Mouse (Mus musculus) cerebellum, adult 2 months (tissue): ENCODE measurements at regions not wholly inside any gene's neighbourhood (a gene's known extent, or its start where the extent isn't known, plus 50 kb on each side); places are given as distances from the start of the nearest gene placed in this dataset.
"Not testable (repeated sequence)": the region's sequence is repeated elsewhere in the genome, so short reads cannot be mapped to it uniquely, and the experiment has no call there.

Source experiments
- DNase-seq, 2 experiments: peaks; one replicate each; pipeline ENCODE4 v3.0.0; 2021
- H3K27ac ChIP-seq: fragments of 200-500 bp; 2 replicates; pipeline ENCODE4 v1.5.1; 2012; ENCODE audit warnings: low read length, control low read depth, inconsistent platforms; ENCODE audit not compliant: insufficient read depth
- H3K27me3 ChIP-seq: fragments of 200-500 bp; 2 replicates; pipeline ENCODE4 v1.6.1; 2012; ENCODE audit warnings: inconsistent platforms, mild to moderate bottlenecking, low read length, moderate library complexity; ENCODE audit not compliant: control insufficient read depth, insufficient read depth
- H3K4me1 ChIP-seq: fragments of 200-500 bp; 2 replicates; pipeline ENCODE4 v1.6.1; 2011; ENCODE audit warnings: low read length; ENCODE audit not compliant: control insufficient read depth, insufficient read depth
- H3K4me3 ChIP-seq: fragments of 200-500 bp; replicated peaks from 2 replicates; pipeline ENCODE3; 2011; ENCODE audit warnings: mild to moderate bottlenecking, low read depth, low read length, control low read depth; ENCODE audit not compliant: insufficient read depth
- CTCF ChIP-seq: fragments of 200-500 bp; IDR thresholded peaks from 2 replicates; pipeline ENCODE4 v1.5.1; 2011; ENCODE audit warnings: low read depth, mild to moderate bottlenecking, control low read depth, low read length, moderate library complexity, borderline replicate concordance; ENCODE audit not compliant: insufficient read depth
- POLR2A ChIP-seq: fragments of 200-500 bp; IDR thresholded peaks from 2 replicates; pipeline ENCODE4 v1.6.1; 2011; ENCODE audit warnings: low read length, control low read depth, borderline replicate concordance; ENCODE audit not compliant: insufficient read depth
- WGBS: fragments of 180-500 bp; shearing (Covaris S2); methylation state at CpG from one replicate; pipeline ENCODE4 v1.1.7; 2018; 5-methylcytosine and 5-hydroxymethylcytosine counted together

DNA sequence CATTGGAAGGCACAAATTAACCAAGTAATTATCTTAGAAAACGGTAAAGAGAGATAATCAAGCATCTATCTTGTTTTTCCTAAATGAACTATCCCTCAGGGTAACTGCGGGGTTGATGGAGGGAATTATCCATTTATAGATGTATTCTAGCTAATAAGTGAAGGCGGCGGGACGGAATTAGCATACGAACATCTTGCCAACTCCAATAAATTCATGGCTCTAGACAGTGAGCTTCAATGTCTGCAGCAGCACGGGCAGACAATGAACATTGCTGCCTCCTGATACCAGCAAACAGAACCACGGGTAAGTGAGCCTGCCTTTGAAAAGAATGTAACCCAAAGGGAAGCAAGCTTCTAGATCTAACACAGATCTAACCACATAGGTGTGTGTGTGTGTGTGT is 66.9 kb upstream of the Nmnat3 start:
- H3K27me3 ChIP-seq, result no peaks in the 10 kb centered on the region; the same call in 1 of the 2 replicates
- no peaks in the 10 kb centered on the region for H3K4me1 ChIP-seq
- 36% methylated on average over 8 of the region's 8 CpGs for WGBS
- no peak for TF ChIP-seq CTCF
- no peak for TF ChIP-seq POLR2A
- no peak for DNase-seq
- H3K27ac ChIP-seq, result no peak overlapping the region
- no peak overlapping the region for H3K4me3 ChIP-seq

GRCm38 (mm10) chr9:98221766-98222165 is 65.5 kb upstream of the Nmnat3 start:
- no peak overlapping the region for H3K4me3 ChIP-seq
- no peaks in the 10 kb centered on the region for H3K27me3 ChIP-seq
- DNase-seq, result no peak
- H3K27ac ChIP-seq, result no peak overlapping the region
- 35% methylated on average over 1 of the region's 1 CpGs for WGBS
- no peaks in the 10 kb centered on the region for H3K4me1 ChIP-seq
- TF ChIP-seq CTCF (no peak), POLR2A (no peak)

- DNase-seq, result no peak
- Histone ChIP-seq H3K27ac (no peak overlapping the region), H3K4me3 (no peak overlapping the region), H3K27me3 (no peaks in the 10 kb centered on the region), H3K4me1 (no peaks in the 10 kb centered on the region)
- 92% methylated on average over 3 of the region's 3 CpGs for WGBS
- TF ChIP-seq CTCF, result no peak
- TF ChIP-seq POLR2A, result no peak
Measured at GRCm38 (mm10) chr9:98228226-98228625, 59.0 kb upstream of the Nmnat3 start.

DNA sequence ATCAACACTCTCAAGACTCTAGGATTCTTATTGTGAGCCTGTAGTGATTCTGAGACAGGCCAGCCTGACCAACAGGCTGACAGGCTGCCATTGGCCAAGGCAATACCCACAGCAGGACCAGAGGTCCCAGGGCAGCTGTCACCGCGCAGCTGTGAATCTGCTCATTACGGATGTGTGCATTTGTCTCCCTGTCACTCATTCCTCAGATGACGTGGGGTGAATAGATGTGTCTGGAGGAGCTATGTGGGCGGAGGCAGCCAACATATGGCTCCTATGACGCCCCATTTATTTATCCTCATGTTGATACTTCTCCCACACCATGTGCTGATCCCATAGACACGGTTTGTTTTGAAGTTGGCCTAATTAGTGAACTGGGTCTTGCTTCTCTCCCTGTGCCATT is 58.3 kb upstream of the Nmnat3 start:
- TF ChIP-seq POLR2A (no peak), CTCF (no peak)
- WGBS, result 41% methylated on average over 7 of the region's 7 CpGs
- DNase-seq, result no peak
- H3K27ac ChIP-seq, result no peak overlapping the region
- no peak overlapping the region for H3K4me3 ChIP-seq
- H3K4me1 ChIP-seq, result no peaks in the 10 kb centered on the region
- H3K27me3 ChIP-seq, result no peaks in the 10 kb centered on the region

- H3K4me1 ChIP-seq, H3K27ac ChIP-seq, H3K27me3 ChIP-seq, H3K4me3 ChIP-seq, DNase-seq: not testable (repeated sequence)
- WGBS, result 71% methylated on average over 2 of the region's 2 CpGs
Measured at GRCm38 (mm10) chr9:98234731-98235130, 52.5 kb upstream of the Nmnat3 start.
